Mouse (Mus musculus) heart, adult 18-20 months (tissue): ENCODE results near the gene Ncs1. TPM values are rescaled to one million over a fixed set of nuclear protein-coding genes. Genes with fewer than 3 reads are reported as not detected.
A peak's percentile ranks its signal among the peaks of the same experiment; 100 is the strongest.

ENCODE experiments used
- DNase-seq, 2 experiments: peaks; one replicate each; pipeline ENCODE4 v3.0.0; 2021 to 2022; ENCODE audit warnings: mixed read lengths in 1 of 2
- long read RNA-seq, 2 experiments: library from polyadenylated mRNA; stranded (forward); transcript quantifications; one replicate each; pipeline ENCODE4 v2.0.0; 2021
- total RNA-seq, 2 experiments: library from RNA; stranded (reverse); gene quantifications; 2 replicates each; pipeline ENCODE4 v1.2.3; 2021

The Ncs1 gene
- total RNA-seq, result 10 to 100 TPM; 12.2 to 12.7 TPM
- long read RNA-seq, experiment 1, full-length matches to known transcripts, result 7 of 19 reads
- long read RNA-seq, experiment 1, partial matches to known transcripts, result 0 of 19 reads
- long read RNA-seq, experiment 1, other reads (novel, unspliced or antisense), result 12 of 19 reads
- long read RNA-seq, experiment 2, full-length matches to known transcripts, result 1 of 11 reads
- long read RNA-seq, experiment 2, partial matches to known transcripts, result 0 of 11 reads
- long read RNA-seq, experiment 2, other reads (novel, unspliced or antisense), result 10 of 11 reads

- DNase-seq, result peak; percentile 72 to 80
These were observed at the start of gene Ncs1 for GRCm38 (mm10) chr2:31245491-31246141. Gene Ncs1 (plus strand): TSS chr2:31245823.

- no peak for DNase-seq
These were observed 47.0 kb upstream of the Ncs1 start for GRCm38 (mm10) chr2:31198621-31199020.

GRCm38 (mm10) chr2:31200051-31200450 lies 45.6 kb upstream of the Ncs1 start:
- no peak for DNase-seq

GRCm38 (mm10) chr2:31201851-31202250 lies 43.8 kb upstream of the Ncs1 start:
- no peak for DNase-seq

- no peak for DNase-seq
These were observed 43.3 kb upstream of the Ncs1 start for GRCm38 (mm10) chr2:31202357-31202756.

GRCm38 (mm10) chr2:31202956-31203355 lies 42.7 kb upstream of the Ncs1 start:
- DNase-seq, result no peak

GRCm38 (mm10) chr2:31204677-31205076 lies 40.9 kb upstream of the Ncs1 start:
- peak; percentile 30 to 50 for DNase-seq

- no peak for DNase-seq
These were observed 39.4 kb upstream of the Ncs1 start for GRCm38 (mm10) chr2:31206211-31206610.

- no peak for DNase-seq
These were observed 38.7 kb upstream of the Ncs1 start for GRCm38 (mm10) chr2:31206882-31207281.

GRCm38 (mm10) chr2:31208544-31209142 lies 37.0 kb upstream of the Ncs1 start:
- peak in 1 of 2 experiments; percentile 20 for DNase-seq

GRCm38 (mm10) chr2:31209525-31209924 lies 36.1 kb upstream of the Ncs1 start:
- DNase-seq, result no peak

- DNase-seq, result no peak
These were observed 35.3 kb upstream of the Ncs1 start for GRCm38 (mm10) chr2:31210144-31210847.

GRCm38 (mm10) chr2:31211204-31211603 lies 34.4 kb upstream of the Ncs1 start:
- DNase-seq, result no peak

- DNase-seq, result peak in 1 of 2 experiments; percentile 29
These were observed 31.3 kb upstream of the Ncs1 start for GRCm38 (mm10) chr2:31214211-31214796.

GRCm38 (mm10) chr2:31218611-31219010 lies 27.0 kb upstream of the Ncs1 start:
- DNase-seq, result no peak

GRCm38 (mm10) chr2:31219470-31219869 lies 26.2 kb upstream of the Ncs1 start:
- DNase-seq, result no peak

- DNase-seq, result no peak
These were observed 24.8 kb upstream of the Ncs1 start for GRCm38 (mm10) chr2:31220844-31221243.

GRCm38 (mm10) chr2:31221582-31221981 lies 24.0 kb upstream of the Ncs1 start:
- no peak for DNase-seq

GRCm38 (mm10) chr2:31228768-31229311 lies 16.8 kb upstream of the Ncs1 start:
- no peak for DNase-seq

GRCm38 (mm10) chr2:31239203-31239696 lies 6.4 kb upstream of the Ncs1 start:
- peak in 1 of 2 experiments; percentile 17 for DNase-seq

- no peak for DNase-seq
These were observed 5.8 kb upstream of the Ncs1 start for GRCm38 (mm10) chr2:31239833-31240232.

- DNase-seq, result no peak
These were observed 4.0 kb upstream of the Ncs1 start for GRCm38 (mm10) chr2:31241639-31242038.
